Mouse (Mus musculus) neural tube, embryonic 15.5 days (tissue): ENCODE measurements at regions not wholly inside any gene's neighbourhood (a gene's known extent, or its start where the extent isn't known, plus 50 kb on each side); places are given as distances from the start of the nearest gene placed in this dataset.

Experiments
- ATAC-seq: fragments of 200-750 bp; cut with Nextera tagmentation; 2 replicates; pipeline ENCODE4 v1.8.0; 2017; ENCODE audit warnings: mild to moderate bottlenecking, moderate TSS enrichment, moderate library complexity; ENCODE audit not compliant: low FRiP score
- H3K27ac ChIP-seq: fragments of 300-500 bp; sonication (generic); replicated peaks from 2 replicates; pipeline ENCODE4 v1.5.1; 2015; ENCODE audit warnings: mild to moderate bottlenecking, inconsistent platforms
- H3K27me3 ChIP-seq: fragments of 300-500 bp; sonication (generic); replicated peaks from 2 replicates; pipeline ENCODE4 v1.6.1; 2015; ENCODE audit warnings: inconsistent platforms
- H3K36me3 ChIP-seq: fragments of 300-500 bp; sonication (generic); 2 replicates; pipeline ENCODE4 v1.6.1; 2015; ENCODE audit warnings: inconsistent platforms
- H3K4me1 ChIP-seq: fragments of 300-500 bp; sonication (generic); 2 replicates; pipeline ENCODE4 v1.6.1; 2015; ENCODE audit warnings: inconsistent platforms
- H3K4me2 ChIP-seq: fragments of 300-500 bp; sonication (generic); 2 replicates; pipeline ENCODE4 v1.6.1; 2015; ENCODE audit warnings: inconsistent platforms, mild to moderate bottlenecking, moderate library complexity
- H3K4me3 ChIP-seq: fragments of 300-500 bp; sonication (generic); replicated peaks from 2 replicates; pipeline ENCODE4 v1.5.1; 2015; ENCODE audit warnings: mild to moderate bottlenecking, inconsistent platforms
- H3K9ac ChIP-seq: fragments of 300-500 bp; sonication (generic); replicated peaks from 2 replicates; pipeline ENCODE4 v1.6.1; 2015; ENCODE audit warnings: mild to moderate bottlenecking, inconsistent platforms
- H3K9me3 ChIP-seq: fragments of 300-500 bp; sonication (generic); replicated peaks from 2 replicates; pipeline ENCODE4 v1.6.1; 2016; ENCODE audit warnings: inconsistent platforms
- WGBS: fragments of 180-500 bp; shearing (Covaris S2); methylation state at CpG from one replicate; pipeline ENCODE4 v1.1.7; 2015; ENCODE audit warnings: mixed read lengths; 5-methylcytosine and 5-hydroxymethylcytosine counted together

DNA sequence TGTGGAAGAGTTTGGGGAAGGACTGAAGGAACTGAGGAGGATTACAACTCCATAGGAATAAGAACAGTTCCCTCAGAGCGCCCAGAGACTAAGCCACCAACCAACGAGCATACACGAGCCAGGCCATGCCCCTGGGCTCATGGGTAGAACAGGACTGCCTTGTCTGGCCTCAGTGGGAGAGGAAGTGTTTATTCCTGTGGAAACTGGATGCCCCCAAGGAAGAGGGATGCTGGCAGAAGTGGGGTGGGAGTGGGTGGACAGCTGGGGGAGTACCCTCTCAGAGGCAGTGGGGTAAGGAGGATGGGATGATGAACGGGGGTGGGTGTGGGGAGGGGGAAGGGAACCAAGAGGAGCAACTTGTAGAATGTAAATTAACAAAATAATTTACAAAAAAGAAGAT is 86.3 kb upstream of the Rab11fip2 start:
- no peak for ATAC-seq
- WGBS = 68% methylated on average over 4 of the region's 4 CpGs
- Histone ChIP-seq H3K4me1 (peaks cover 6% of the 10 kb centered on the region; the same call in 1 of the 2 replicates), H3K27ac (peak overlapping the region; percentile 25; the same call in 1 of the 2 replicates), H3K9ac (no peak overlapping the region), H3K4me3 (no peak overlapping the region), H3K9me3 (no peaks in the 10 kb centered on the region), H3K27me3 (no peaks in the 10 kb centered on the region), H3K4me2 (no peak overlapping the region), H3K36me3 (no peaks in the 10 kb centered on the region)

DNA sequence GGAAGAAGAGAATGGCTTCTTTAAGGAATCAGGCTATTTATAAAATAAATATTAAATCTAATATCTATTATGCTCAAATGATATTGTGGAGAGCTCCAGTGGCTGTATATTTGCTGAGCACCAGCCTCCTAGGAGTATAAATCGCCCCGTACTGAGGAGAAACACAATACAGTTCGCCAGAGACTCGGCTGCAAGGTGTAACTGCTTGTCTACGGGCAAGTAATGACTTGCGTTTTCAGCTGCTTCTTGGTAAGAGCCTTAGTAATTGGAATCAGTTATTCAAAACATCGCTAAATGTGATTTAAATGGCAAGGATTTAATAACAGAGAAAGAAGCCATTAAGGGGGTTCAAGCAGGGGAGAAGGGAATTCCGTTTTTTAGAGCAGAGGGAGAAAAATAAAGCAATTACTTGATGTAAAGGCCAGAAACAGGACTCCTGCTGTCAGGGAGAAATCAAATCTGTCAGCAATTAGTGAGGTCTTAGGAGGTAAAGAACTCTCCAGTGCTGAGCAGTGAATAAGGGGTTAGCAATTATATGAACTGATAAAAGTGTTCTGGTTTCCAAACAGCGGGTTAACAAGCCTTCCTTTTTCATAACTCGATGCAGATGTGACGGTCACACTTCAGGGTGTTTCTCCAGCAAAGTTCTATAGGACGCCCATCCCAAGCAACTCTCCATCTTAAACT is 72.3 kb upstream of the Rab11fip2 start:
- Histone ChIP-seq H3K9me3 (no peaks in the 10 kb centered on the region), H3K27me3 (no peaks in the 10 kb centered on the region), H3K27ac (peak overlapping the region; percentile 46; the same call in 1 of the 2 replicates), H3K9ac (no peak overlapping the region), H3K4me3 (no peak overlapping the region), H3K4me2 (peak overlapping the region; percentile 34), H3K36me3 (no peaks in the 10 kb centered on the region), H3K4me1 (peaks cover 15% of the 10 kb centered on the region)
- WGBS = 29% methylated on average over 12 of the region's 12 CpGs
- no peak for ATAC-seq

DNA sequence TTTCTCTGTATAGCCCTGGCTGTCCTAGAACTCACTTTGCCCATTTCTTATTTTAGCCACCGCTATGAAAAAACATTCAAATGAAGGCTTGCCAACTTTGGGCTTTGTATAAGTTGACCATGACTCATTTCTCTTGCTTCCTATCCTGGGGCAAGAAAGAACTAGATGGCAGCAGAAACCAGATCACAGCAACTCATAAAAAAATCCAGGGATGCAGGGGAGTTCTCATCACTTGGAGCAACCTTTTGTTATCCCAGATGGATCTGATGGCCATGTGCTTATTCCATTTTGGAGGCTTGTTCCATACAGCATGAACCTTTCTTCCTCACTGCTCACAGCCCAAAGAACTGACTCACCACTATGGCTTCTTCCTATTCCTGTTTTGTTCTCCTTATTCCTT is 52.1 kb upstream of the Rab11fip2 start:
- no peaks in the 10 kb centered on the region for H3K9me3 ChIP-seq
- H3K9ac ChIP-seq = no peak overlapping the region
- H3K4me1 ChIP-seq = no peaks in the 10 kb centered on the region
- H3K27me3 ChIP-seq = no peaks in the 10 kb centered on the region
- H3K27ac ChIP-seq = no peak overlapping the region
- 97% methylated on average over 1 of the region's 1 CpGs for WGBS
- no peaks in the 10 kb centered on the region for H3K36me3 ChIP-seq
- ATAC-seq = no peak
- H3K4me2 ChIP-seq = no peak overlapping the region
- H3K4me3 ChIP-seq = no peak overlapping the region
